Mouse (Mus musculus) heart, postnatal 0 days (tissue): Measurements from ENCODE around the gene Prkch.

Experiments
- CTCF ChIP-seq: IDR thresholded peaks from 2 replicates; pipeline ENCODE4 v1.5.1; 2016; ENCODE audit warnings: antibody characterized with exemption, control low read depth, low read depth
- EP300 ChIP-seq: IDR thresholded peaks from 2 replicates; pipeline ENCODE4 v1.6.1; 2016; ENCODE audit warnings: antibody characterized with exemption, low read depth

DNA sequence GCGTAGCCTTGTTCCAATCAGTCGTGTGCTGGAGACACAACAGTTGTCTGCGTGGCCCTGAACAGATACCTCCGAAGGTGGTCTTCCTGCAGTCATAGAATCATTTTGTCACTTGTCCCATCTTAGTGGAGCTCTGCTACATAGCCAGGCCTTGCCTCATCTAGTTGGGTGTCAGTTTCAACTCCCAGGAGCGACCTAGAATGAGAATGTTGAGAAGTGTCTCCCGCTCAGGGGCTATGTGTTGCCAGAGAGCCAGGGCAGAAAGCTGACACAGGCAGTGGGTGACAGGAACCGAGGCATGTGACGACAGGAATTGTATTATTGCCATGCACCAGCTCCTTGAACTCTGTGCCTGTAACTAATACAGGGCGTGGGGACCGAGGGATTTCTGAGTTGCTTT, 133.4 kb downstream of the Prkch start:
- TF ChIP-seq CTCF = no peak
- TF ChIP-seq EP300 = no peak
